Mouse (Mus musculus) small intestine, adult 2 months (tissue): ENCODE measurements around the gene Btn2a2.

Source experiments
- CTCF ChIP-seq: fragments of 200-500 bp; IDR thresholded peaks from 2 replicates; pipeline ENCODE4 v1.5.1; 2012; ENCODE audit warnings: low read depth, mild to moderate bottlenecking, control low read depth, inconsistent platforms, low read length, moderate library complexity, mixed read lengths; ENCODE audit not compliant: insufficient replicate concordance, insufficient read length; ENCODE audit errors: extremely low read depth
- POLR2A ChIP-seq: fragments of 200-500 bp; IDR thresholded peaks from 2 replicates; pipeline ENCODE4 v1.6.1; 2012; ENCODE audit warnings: low read depth, mild to moderate bottlenecking, control low read depth, inconsistent platforms, low read length, moderate library complexity

- TF ChIP-seq POLR2A (no peak), CTCF (no peak)
Measured at GRCm38 (mm10) chr13:23505662-23506345, 17.1 kb upstream of the Btn2a2 start.
